Mouse (Mus musculus): ENCODE measurements around the gene Lyve1. TPM values are rescaled to one million over a fixed set of nuclear protein-coding genes. Genes with fewer than 3 reads are reported as not detected.

The Lyve1 gene
- polyA plus RNA-seq, 2 experiments, result 18.3 to 22.7 TPM

GRCm38 (mm10) chr7:110866021-110866420 lies 3.0 kb upstream of the Lyve1 start:
- no peak overlapping the region for H3K4me3 ChIP-seq (ENCODE audit: insufficient read depth in 1 of 2, low read depth in 2 of 2, low read length in 2 of 2)
- no peaks in the 10 kb centered on the region; a peak in 1 of 4 replicates for H3K4me1 ChIP-seq (replicated peaks; ENCODE audit: control insufficient read depth in 2 of 2, insufficient read depth in 2 of 2, low read length in 1 of 2)
- H3K27me3 ChIP-seq (ENCODE audit: control insufficient read depth, insufficient read depth, low read length), result no peaks in the 10 kb centered on the region
- ATAC-seq (ENCODE audit: insufficient read depth) (no peak), DNase-seq (ENCODE audit: low read depth in 3 of 3, low spot score in 3 of 3) (no peak)
- no peak overlapping the region for H3K4me2 ChIP-seq (ENCODE audit: low read depth)
- H3K9ac ChIP-seq (replicated peaks), result no peak overlapping the region
- no peaks in the 10 kb centered on the region for H3K9me3 ChIP-seq (ENCODE audit: control insufficient read depth, low read length)
- H3K36me3 ChIP-seq (replicated peaks; ENCODE audit: control insufficient read depth, insufficient read depth, low read depth), result no peaks in the 10 kb centered on the region
- WGBS (ENCODE audit: insufficient replicate concordance), result 78% methylated on average over 3 of the region's 3 CpGs
- no peak for TF ChIP-seq EP300 (IDR thresholded peaks at IDR 0.05; ENCODE audit: low read depth)
- TF ChIP-seq CTCF (IDR thresholded peaks at IDR 0.05; ENCODE audit: low read depth), result no peak
- no peak overlapping the region for H3K27ac ChIP-seq

GRCm38 (mm10) chr7:110865570-110865969 lies 2.5 kb upstream of the Lyve1 start:
- ATAC-seq (ENCODE audit: insufficient read depth), result no peak
- no peak for TF ChIP-seq CTCF (IDR thresholded peaks at IDR 0.05; ENCODE audit: low read depth)
- TF ChIP-seq EP300 (IDR thresholded peaks at IDR 0.05; ENCODE audit: low read depth), result no peak
- H3K27me3 ChIP-seq (ENCODE audit: control insufficient read depth, insufficient read depth, low read length), result no peaks in the 10 kb centered on the region
- H3K4me3 ChIP-seq (ENCODE audit: insufficient read depth in 1 of 2, low read depth in 2 of 2, low read length in 2 of 2), result no peak overlapping the region
- no peaks in the 10 kb centered on the region for H3K9me3 ChIP-seq (ENCODE audit: control insufficient read depth, low read length)
- no peak overlapping the region for H3K4me2 ChIP-seq (ENCODE audit: low read depth)
- 69% methylated on average over 6 of the region's 6 CpGs for WGBS (ENCODE audit: insufficient replicate concordance)
- no peak overlapping the region for H3K27ac ChIP-seq
- no peak overlapping the region for H3K9ac ChIP-seq (replicated peaks)
- no peaks in the 10 kb centered on the region for H3K36me3 ChIP-seq (replicated peaks; ENCODE audit: control insufficient read depth, insufficient read depth, low read depth)
- peaks cover 0 to 2% of the 10 kb centered on the region in 2 experiments; a peak in 1 of 4 replicates for H3K4me1 ChIP-seq (replicated peaks; ENCODE audit: control insufficient read depth in 2 of 2, insufficient read depth in 2 of 2, low read length in 1 of 2)
- no peak for DNase-seq (ENCODE audit: low read depth in 3 of 3, low spot score in 3 of 3)

GRCm38 (mm10) chr7:110865038-110865437 lies 2.0 kb upstream of the Lyve1 start:
- Histone ChIP-seq H3K36me3 (replicated peaks; ENCODE audit: control insufficient read depth, insufficient read depth, low read depth) (no peaks in the 10 kb centered on the region), H3K4me3 (ENCODE audit: insufficient read depth in 1 of 2, low read depth in 2 of 2, low read length in 2 of 2) (no peak overlapping the region), H3K4me1 (replicated peaks; ENCODE audit: control insufficient read depth in 2 of 2, insufficient read depth in 2 of 2, low read length in 1 of 2) (peaks cover 3% of the 10 kb centered on the region in 2 experiments; a peak in 3 of 4 replicates), H3K27ac (no peak overlapping the region), H3K9me3 (ENCODE audit: control insufficient read depth, low read length) (no peaks in the 10 kb centered on the region), H3K4me2 (ENCODE audit: low read depth) (no peak overlapping the region), H3K27me3 (ENCODE audit: control insufficient read depth, insufficient read depth, low read length) (no peaks in the 10 kb centered on the region), H3K9ac (replicated peaks) (no peak overlapping the region)
- TF ChIP-seq EP300 (IDR thresholded peaks at IDR 0.05; ENCODE audit: low read depth) (no peak), CTCF (IDR thresholded peaks at IDR 0.05; ENCODE audit: low read depth) (no peak)
- DNase-seq (ENCODE audit: low read depth in 3 of 3, low spot score in 3 of 3), result no peak
- 57% methylated on average over 10 of the region's 10 CpGs for WGBS (ENCODE audit: insufficient replicate concordance)
- ATAC-seq (ENCODE audit: insufficient read depth), result no peak

DNA sequence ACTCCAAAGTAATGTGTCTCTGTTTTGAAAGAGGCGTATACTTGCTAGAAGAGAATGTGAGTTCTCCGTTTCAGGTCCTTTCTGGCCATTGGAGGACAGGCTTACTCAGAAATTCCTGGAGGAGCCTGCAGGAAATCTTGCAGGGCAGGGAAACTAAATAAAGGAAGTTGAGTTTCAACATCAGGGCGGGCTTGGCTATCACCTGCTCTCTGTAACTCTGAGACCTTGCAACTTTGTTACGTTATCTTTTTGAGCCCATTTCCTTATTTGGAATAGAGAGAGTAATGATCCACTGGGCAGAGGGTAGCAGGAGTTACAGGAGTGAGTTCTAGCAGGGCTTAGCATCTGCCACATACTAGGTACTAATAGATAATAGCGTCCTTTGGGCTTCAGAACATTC lies 2.9 kb downstream of the Lyve1 start:
- WGBS (ENCODE audit: insufficient replicate concordance), result 19% methylated on average over 5 of the region's 5 CpGs
- DNase-seq (ENCODE audit: low read depth in 3 of 3, low spot score in 3 of 3), result no peak
- H3K9me3 ChIP-seq (ENCODE audit: control insufficient read depth, low read length), result no peaks in the 10 kb centered on the region
- TF ChIP-seq CTCF (IDR thresholded peaks at IDR 0.05; ENCODE audit: low read depth) (no peak), EP300 (IDR thresholded peaks at IDR 0.05; ENCODE audit: low read depth) (no peak)
- H3K4me3 ChIP-seq (ENCODE audit: insufficient read depth in 1 of 2, low read depth in 2 of 2, low read length in 2 of 2), result no peak overlapping the region
- no peak overlapping the region for H3K9ac ChIP-seq (replicated peaks)
- H3K27ac ChIP-seq, result no peak overlapping the region
- ATAC-seq (ENCODE audit: insufficient read depth), result no peak
- H3K4me1 ChIP-seq (replicated peaks; ENCODE audit: control insufficient read depth in 2 of 2, insufficient read depth in 2 of 2, low read length in 1 of 2), result peaks cover 3 to 14% of the 10 kb centered on the region in 2 experiments; a peak in 3 of 4 replicates
- H3K27me3 ChIP-seq (ENCODE audit: control insufficient read depth, insufficient read depth, low read length), result no peaks in the 10 kb centered on the region
- H3K36me3 ChIP-seq (replicated peaks; ENCODE audit: control insufficient read depth, insufficient read depth, low read depth), result no peaks in the 10 kb centered on the region
- no peak overlapping the region for H3K4me2 ChIP-seq (ENCODE audit: low read depth)

GRCm38 (mm10) chr7:110855604-110856003 lies 7.4 kb downstream of the Lyve1 start:
- ATAC-seq (ENCODE audit: insufficient read depth), result no peak
- TF ChIP-seq EP300 (IDR thresholded peaks at IDR 0.05; ENCODE audit: low read depth) (no peak), CTCF (IDR thresholded peaks at IDR 0.05; ENCODE audit: low read depth) (no peak)

More at GRCm38 (mm10) chr7:110855604-110856003, 7.4 kb downstream of the Lyve1 start:
- no peak overlapping the region for H3K4me2 ChIP-seq (ENCODE audit: low read depth)
- no peak overlapping the region for H3K9ac ChIP-seq (replicated peaks)
- H3K27ac ChIP-seq, result no peak overlapping the region
- no peak for DNase-seq (ENCODE audit: low read depth in 3 of 3, low spot score in 3 of 3)
- no peaks in the 10 kb centered on the region for H3K27me3 ChIP-seq (ENCODE audit: control insufficient read depth, insufficient read depth, low read length)
- no peaks in the 10 kb centered on the region for H3K9me3 ChIP-seq (ENCODE audit: control insufficient read depth, low read length)
- no peaks in the 10 kb centered on the region for H3K36me3 ChIP-seq (replicated peaks; ENCODE audit: control insufficient read depth, insufficient read depth, low read depth)
- H3K4me1 ChIP-seq (replicated peaks; ENCODE audit: control insufficient read depth in 2 of 2, insufficient read depth in 2 of 2, low read length in 1 of 2), result peaks cover 1 to 29% of the 10 kb centered on the region in 2 experiments; a peak in 3 of 4 replicates
- no peak overlapping the region for H3K4me3 ChIP-seq (ENCODE audit: insufficient read depth in 1 of 2, low read depth in 2 of 2, low read length in 2 of 2)
- 25% methylated on average over 1 of the region's 1 CpGs for WGBS (ENCODE audit: insufficient replicate concordance)
